Mouse (Mus musculus): Measurements from ENCODE around the gene Gse1.
A peak's percentile ranks its signal among the peaks of the same experiment; 100 is the strongest.

Gse1 gene

DNA sequence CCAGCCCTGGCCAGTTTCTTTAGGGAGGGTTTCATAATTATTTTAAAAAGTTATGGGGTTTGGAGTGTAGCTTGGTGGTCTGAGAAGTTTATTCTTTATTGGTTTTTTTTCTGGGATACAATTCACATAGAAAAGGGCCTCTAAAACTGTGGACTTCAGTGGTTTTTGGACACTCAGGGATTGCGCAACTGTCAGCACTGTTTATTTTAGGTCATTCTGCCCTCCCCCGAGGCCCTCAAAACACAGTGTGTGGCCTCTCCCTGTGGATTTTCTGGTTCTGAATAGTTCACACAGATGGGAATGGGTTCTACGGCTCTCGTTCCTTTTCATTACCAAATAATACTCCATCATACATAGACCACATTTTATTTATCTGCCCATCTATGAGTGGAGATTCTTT, 15.0 kb downstream of the Gse1 start:
- no peak for DNase-seq (ENCODE audit: low spot score)

DNA sequence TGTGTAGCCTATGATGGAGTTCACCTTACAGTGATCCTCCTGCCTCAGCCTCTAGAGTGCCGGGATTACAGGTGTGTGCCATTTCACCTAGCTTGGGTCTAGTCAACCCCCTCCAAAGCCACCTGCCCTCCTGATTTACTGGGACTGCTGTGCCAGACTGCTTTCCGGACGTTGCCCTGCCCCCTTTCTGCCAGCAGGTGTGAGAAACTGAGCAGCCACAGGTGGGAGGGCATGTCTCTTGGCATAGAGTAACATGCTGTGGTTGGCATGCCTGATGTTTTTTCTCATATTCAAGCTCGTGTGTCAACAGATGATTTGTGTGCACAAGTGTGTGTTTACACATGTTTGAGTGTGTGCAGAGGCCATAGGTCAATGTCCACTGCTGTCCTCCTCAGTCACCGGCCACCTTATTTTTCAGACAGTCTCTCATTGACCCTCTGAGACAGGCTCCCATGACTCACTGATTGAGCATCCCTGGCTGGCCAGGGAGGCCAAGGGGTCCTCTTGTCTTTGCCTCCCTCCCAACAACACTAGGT, 15.7 kb downstream of the Gse1 start:
- DNase-seq (ENCODE audit: low spot score) = no peak

DNA sequence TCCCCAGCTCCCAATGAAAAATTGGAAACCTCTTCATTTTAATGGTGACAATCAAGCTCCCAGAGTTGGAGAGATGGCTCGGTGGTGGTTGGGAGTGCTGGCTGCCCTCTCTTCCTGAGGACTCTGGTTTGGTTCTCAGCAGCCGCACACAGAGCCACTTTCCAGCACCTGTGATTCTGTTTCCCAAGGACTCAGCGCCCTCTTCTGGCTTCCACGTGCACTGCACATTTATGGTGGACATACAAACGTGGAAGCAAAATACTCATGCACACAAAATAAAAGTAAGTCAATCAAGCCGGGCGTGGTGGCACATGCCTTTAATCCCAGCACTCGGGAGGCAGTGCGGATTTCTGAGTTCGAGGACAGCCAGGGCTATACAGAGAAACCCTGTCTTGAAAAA, 16.3 kb downstream of the Gse1 start:
- no peak for DNase-seq (ENCODE audit: low spot score)

DNA sequence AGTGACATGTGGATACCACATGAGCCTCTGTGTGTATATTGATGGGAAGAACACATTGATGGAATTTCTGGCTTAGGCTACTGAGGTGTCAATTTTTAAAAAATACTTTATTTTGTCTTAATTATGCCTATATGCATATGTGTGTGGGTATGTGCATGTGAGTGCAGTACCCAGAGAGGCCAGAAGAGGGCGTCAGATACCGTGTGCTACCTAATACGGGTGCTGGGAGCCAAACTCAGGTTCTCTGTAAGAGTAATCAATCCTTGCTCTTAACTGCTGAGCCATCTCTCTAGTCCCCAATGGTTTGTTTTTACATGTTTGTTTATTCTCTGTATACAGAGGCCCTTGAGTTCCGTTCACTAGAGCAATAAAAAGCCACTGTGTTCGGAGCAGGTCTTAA, 19.4 kb downstream of the Gse1 start:
- DNase-seq (ENCODE audit: low spot score) = no peak

- no peak for DNase-seq (ENCODE audit: low spot score)
Observed at GRCm38 (mm10) chr8:120248031-120248430, 19.8 kb downstream of the Gse1 start.

- no peak for DNase-seq (ENCODE audit: low spot score)
Observed at GRCm38 (mm10) chr8:120248451-120248850, 20.2 kb downstream of the Gse1 start.

GRCm38 (mm10) chr8:120249800-120250336, 21.6 kb downstream of the Gse1 start:
- no peak for DNase-seq (ENCODE audit: low spot score)

GRCm38 (mm10) chr8:120250750-120251410, 22.6 kb downstream of the Gse1 start:
- no peak for DNase-seq (ENCODE audit: low spot score)

- no peak for DNase-seq (ENCODE audit: low spot score)
Observed at GRCm38 (mm10) chr8:120251411-120252035, 23.3 kb downstream of the Gse1 start.

GRCm38 (mm10) chr8:120253626-120254025, 25.4 kb downstream of the Gse1 start:
- no peak for DNase-seq (ENCODE audit: low spot score)

GRCm38 (mm10) chr8:120255406-120255987, 27.2 kb downstream of the Gse1 start:
- DNase-seq (ENCODE audit: low spot score) = no peak

DNA sequence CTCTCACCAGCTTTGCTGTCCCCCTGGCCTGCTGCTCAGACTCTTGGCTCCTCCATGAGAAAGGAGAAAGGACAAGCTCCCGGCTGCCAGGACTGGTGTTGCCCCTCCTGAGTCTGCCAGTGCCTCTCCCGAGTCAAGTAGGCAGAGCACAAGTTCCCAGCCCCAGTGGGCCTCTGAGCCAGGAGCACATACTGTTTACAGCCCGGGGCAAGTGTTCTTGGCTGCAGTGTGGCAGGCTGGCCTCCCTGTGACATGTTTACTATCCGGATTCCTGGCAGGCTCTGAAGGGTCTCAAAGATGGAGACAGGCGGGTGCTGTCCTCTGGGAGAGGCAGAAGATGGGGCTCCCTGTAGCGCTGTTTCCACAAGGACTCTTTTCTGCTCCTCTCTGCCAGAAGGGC, 28.7 kb downstream of the Gse1 start:
- DNase-seq (ENCODE audit: low spot score) = no peak

DNA sequence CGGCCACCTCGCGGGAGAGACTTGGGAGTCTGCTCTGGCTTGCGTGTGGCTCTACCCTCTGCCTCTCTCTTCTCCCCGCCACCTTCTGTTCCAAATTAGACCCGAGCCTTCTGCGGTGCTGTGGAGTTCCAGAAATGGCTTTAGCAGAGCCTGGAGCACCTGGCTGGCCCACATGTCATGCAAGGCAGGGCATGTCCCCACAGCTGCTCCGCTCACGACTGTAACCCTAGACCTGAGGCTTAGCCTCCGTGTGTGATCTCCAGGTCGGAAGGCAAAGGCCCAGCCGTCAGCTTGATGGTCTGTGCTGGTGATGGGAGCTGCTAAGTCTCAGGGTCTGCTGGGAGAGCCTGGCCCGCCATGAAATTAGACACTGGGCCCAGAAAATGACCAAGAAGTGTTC, 30.9 kb downstream of the Gse1 start:
- peak; percentile 63 for DNase-seq (ENCODE audit: low spot score)

DNA sequence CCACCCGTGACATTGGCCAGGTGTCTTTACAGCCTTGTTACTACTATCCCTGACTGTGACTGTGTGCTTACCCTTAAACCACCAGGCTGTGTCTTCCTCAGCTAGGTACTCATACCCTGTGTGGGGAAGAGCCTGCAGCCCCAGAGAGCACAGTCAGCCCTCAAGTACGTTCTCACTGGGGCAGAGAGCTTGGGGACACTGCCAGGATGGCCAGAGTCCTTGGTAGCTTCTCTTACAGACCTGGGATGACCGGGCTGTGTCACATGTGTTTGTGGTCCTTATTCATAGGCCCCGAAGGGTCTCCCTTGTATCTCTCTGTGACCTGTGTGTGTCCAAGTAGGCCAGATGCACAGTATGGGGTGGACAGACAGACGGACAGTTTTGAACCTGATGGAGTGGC, 32.4 kb downstream of the Gse1 start:
- no peak for DNase-seq (ENCODE audit: low spot score)

DNA sequence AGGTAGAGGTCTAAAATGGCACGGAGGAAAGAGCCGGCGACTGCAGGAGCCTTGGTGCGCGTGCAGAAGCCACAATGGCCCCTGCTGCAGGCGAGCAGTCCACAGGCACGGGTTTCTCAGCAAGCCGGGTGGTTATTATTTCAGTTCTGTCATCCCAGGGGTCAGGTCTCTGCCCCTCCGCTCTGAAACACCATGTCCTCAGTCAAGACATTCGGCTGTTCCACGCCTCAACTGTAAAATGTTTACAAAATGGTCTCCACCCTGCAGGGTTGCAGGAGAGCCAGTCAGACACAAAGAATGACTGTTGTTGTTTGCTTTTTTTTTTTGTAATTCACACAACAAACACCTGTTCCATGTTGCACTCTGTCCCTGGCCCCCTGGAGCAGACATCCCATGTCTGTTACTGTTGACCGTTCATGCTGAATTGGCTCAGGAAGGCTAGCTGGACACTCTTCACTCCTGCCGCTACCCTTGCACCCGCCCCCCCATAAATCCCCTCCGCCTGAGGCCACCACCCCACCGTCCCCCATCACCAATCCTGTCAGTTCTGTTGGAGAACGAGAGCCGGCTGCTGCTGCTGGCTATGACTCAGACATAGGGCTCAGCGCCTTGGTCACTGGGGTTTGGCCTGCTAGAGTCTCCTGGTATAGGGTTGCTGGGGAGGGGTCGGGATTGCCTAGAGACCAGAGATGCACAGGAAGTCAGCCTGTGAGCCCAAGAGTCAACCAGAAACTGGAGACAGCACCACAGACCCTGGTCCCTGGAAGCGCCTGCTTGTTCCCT, 33.3 kb downstream of the Gse1 start:
- DNase-seq (ENCODE audit: low spot score) = peak; percentile 68

DNA sequence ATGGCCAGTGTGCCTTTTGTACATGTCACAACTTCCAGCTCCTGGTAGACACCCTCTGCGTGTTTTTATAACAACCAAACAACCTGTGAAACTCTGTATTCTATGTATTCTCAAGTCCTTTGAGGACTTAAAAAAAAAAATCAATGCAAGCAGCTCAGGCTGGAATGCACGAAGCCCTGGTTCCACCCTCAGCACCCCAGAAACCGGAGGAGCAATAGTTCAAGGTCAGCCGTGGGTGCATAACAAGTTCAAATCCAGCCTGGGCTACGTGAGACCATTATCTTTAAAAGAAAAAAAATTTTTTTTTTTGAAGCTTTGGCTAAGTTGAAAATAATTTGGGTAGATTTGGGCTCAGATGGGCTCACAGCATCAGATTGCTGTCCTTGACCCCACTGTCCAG, 35.6 kb downstream of the Gse1 start:
- no peak for DNase-seq (ENCODE audit: low spot score)

GRCm38 (mm10) chr8:120264388-120264943, 36.2 kb downstream of the Gse1 start:
- no peak for DNase-seq (ENCODE audit: low spot score)

DNA sequence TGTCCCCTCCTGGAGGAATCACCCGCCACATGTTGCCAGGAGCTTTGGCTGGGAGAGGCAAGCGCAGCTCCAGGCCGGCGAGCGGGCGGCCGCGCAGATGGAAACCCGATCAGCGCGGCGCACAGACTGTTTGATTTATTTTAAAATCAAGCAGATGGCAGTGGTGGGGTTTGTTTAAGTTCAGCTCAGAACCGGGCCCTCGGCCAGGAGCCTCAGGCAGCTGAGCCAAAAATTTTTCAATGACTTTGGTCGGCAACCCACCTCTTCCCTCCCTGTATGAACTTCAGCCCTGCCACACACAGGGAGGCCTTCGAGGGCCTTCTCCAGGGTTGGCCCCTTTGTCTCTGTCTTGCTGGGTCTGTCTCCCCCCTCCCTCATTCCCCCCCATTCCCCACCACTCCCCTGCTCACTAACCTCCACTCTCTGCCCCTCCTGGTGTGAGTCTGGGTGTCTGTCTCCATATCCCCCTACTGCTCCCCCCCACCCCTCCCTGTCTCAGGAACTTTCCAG, 36.7 kb downstream of the Gse1 start:
- DNase-seq (ENCODE audit: low spot score) = peak; percentile 75

GRCm38 (mm10) chr8:120265471-120265870, 37.2 kb downstream of the Gse1 start:
- peak; percentile 87 for DNase-seq (ENCODE audit: low spot score)

GRCm38 (mm10) chr8:120268541-120268980, 40.3 kb downstream of the Gse1 start:
- DNase-seq (ENCODE audit: low spot score) = no peak

DNA sequence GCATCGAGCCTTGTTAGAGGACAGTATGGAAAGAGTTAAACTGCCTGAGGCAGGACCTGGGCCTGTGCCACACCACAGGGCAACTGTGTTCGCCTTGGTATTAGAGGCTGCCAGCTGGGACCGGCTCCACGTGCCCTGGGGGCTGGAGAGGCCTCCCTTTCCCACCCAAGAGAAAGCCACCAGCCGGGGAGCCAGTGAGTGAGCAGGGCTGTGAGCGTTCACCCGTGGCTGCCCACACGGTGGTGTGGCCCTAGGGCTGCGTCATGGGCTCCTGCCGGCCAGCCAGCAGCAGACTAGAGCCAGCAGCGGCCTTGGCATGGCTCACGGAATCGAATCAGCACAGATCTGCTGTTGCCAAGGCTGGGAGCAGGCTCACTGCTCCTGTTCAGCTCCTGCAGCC, 42.2 kb downstream of the Gse1 start:
- DNase-seq (ENCODE audit: low spot score) = no peak

DNA sequence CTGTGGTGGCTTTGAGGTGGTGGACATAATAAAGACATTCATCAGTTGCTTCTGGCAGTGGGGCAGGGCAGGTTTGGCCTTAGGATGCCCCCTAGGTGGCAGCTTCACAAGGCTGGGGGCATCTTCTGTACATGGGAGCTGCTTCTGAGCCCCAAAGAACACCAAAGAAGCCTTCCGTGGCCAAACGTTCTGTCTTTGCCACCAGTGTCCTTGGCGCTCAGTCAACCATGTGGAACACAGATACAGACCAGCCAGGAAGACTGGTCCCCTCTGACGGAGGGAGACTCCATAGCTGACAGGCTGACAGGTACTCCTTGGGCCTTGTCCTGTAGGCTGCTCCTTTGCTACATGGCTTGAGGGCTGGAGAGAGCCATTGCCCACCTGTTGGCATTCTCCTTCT, 45.2 kb downstream of the Gse1 start:
- DNase-seq (ENCODE audit: low spot score) = no peak
